Mouse (Mus musculus) limb, embryonic 15.5 days (tissue): ENCODE measurements around the gene Plek2. TPM values are rescaled to one million over a fixed set of nuclear protein-coding genes. Genes with fewer than 3 reads are reported as not detected.
A peak's percentile ranks its signal among the peaks of the same experiment; 100 is the strongest.

ENCODE experiments used
- ATAC-seq: fragments of 200-750 bp; cut with Nextera tagmentation; 2 replicates; pipeline ENCODE4 v1.8.0; 2017; ENCODE audit warnings: low read depth, moderate TSS enrichment; ENCODE audit not compliant: insufficient number of reproducible peaks, low FRiP score, low TSS enrichment
- H3K27ac ChIP-seq: fragments of 300-500 bp; sonication (generic); 2 replicates; pipeline ENCODE4 v1.5.1; 2015; ENCODE audit warnings: moderate library complexity, mild to moderate bottlenecking, inconsistent platforms
- H3K27me3 ChIP-seq: fragments of 300-500 bp; sonication (generic); 2 replicates; pipeline ENCODE4 v1.6.1; 2015; ENCODE audit warnings: inconsistent platforms
- H3K36me3 ChIP-seq: fragments of 300-500 bp; sonication (generic); 2 replicates; pipeline ENCODE4 v1.6.1; 2015; ENCODE audit warnings: inconsistent platforms
- H3K4me1 ChIP-seq: fragments of 300-500 bp; sonication (generic); 2 replicates; pipeline ENCODE4 v1.6.1; 2015; ENCODE audit warnings: inconsistent platforms
- H3K4me2 ChIP-seq: fragments of 300-500 bp; sonication (generic); 2 replicates; pipeline ENCODE4 v1.6.1; 2015; ENCODE audit warnings: mild to moderate bottlenecking, inconsistent platforms
- H3K4me3 ChIP-seq: fragments of 300-500 bp; sonication (generic); 2 replicates; pipeline ENCODE4 v1.5.1; 2015; ENCODE audit warnings: mild to moderate bottlenecking, inconsistent platforms
- H3K9ac ChIP-seq: fragments of 300-500 bp; sonication (generic); 2 replicates; pipeline ENCODE4 v1.6.1; 2015; ENCODE audit warnings: inconsistent platforms
- H3K9me3 ChIP-seq: fragments of 300-500 bp; sonication (generic); 2 replicates; pipeline ENCODE4 v1.6.1; 2016; ENCODE audit warnings: inconsistent platforms
- WGBS: fragments of 180-500 bp; shearing (Covaris S2); methylation state at CpG from one replicate; pipeline ENCODE4 v1.1.7; 2015; 5-methylcytosine and 5-hydroxymethylcytosine counted together
- polyA plus RNA-seq: library from polyadenylated mRNA; unstranded; fragments of >200 nt; fragmentation: Nextera tagmentation; extraction: Ambion mirVana; gene quantifications from 2 replicates; pipeline ENCODE4 v1.2.1, GENCODE M21; 2015

Plek2 gene
- polyA plus RNA-seq, 1 experiment from 2014 or later: 8.7 TPM

GRCm38 (mm10) chr12:78908081-78908605 is 1.4 kb upstream of the Plek2 start:
- no peak for ATAC-seq
- H3K27ac ChIP-seq: no peak overlapping the region
- H3K36me3 ChIP-seq: no peaks in the 10 kb centered on the region
- peaks cover 38% of the 10 kb centered on the region for H3K27me3 ChIP-seq
- WGBS: 83% methylated on average over 6 of the region's 6 CpGs
- H3K9ac ChIP-seq: no peak overlapping the region
- no peak overlapping the region for H3K4me2 ChIP-seq
- H3K9me3 ChIP-seq: no peaks in the 10 kb centered on the region
- no peak overlapping the region for H3K4me3 ChIP-seq
- H3K4me1 ChIP-seq: peaks cover 21% of the 10 kb centered on the region

- no peak overlapping the region for H3K9ac ChIP-seq
- no peaks in the 10 kb centered on the region for H3K36me3 ChIP-seq
- ATAC-seq: no peak
- H3K27me3 ChIP-seq: peaks cover 16% of the 10 kb centered on the region
- H3K4me1 ChIP-seq: peaks cover 5% of the 10 kb centered on the region
- H3K9me3 ChIP-seq: no peaks in the 10 kb centered on the region
- H3K27ac ChIP-seq: no peak overlapping the region
- H3K4me3 ChIP-seq: no peak overlapping the region
- no peak overlapping the region for H3K4me2 ChIP-seq
- 63% methylated on average over 6 of the region's 7 CpGs for WGBS
Measured at GRCm38 (mm10) chr12:78904499-78904898, 2.3 kb downstream of the Plek2 start.

DNA sequence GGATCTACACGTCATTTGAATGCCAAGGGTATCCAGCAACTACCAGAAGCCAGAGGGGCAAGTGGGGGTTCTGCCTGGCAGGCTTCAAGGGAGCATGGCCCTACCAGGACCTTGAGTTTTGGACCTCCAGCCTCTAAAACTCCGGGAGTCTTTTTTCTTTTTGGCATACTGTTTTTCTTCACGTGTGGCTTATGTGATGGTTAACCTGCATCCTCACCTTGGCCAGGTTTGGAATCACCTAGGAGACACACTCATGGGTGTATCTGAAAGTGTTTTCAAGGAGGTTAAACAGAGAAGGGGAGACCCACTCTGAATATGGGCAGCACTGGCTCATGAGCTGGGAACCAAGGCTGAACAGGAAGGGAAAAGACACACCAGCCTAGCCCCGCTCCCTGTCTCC is 3.5 kb downstream of the Plek2 start:
- 85% methylated on average over 4 of the region's 4 CpGs for WGBS
- Histone ChIP-seq H3K4me3 (no peak overlapping the region), H3K27me3 (peaks cover 8% of the 10 kb centered on the region; the same call in 1 of the 2 replicates), H3K9me3 (no peaks in the 10 kb centered on the region), H3K4me1 (peaks cover 5% of the 10 kb centered on the region), H3K27ac (no peak overlapping the region), H3K36me3 (no peaks in the 10 kb centered on the region), H3K4me2 (no peak overlapping the region), H3K9ac (no peak overlapping the region)
- no peak for ATAC-seq

DNA sequence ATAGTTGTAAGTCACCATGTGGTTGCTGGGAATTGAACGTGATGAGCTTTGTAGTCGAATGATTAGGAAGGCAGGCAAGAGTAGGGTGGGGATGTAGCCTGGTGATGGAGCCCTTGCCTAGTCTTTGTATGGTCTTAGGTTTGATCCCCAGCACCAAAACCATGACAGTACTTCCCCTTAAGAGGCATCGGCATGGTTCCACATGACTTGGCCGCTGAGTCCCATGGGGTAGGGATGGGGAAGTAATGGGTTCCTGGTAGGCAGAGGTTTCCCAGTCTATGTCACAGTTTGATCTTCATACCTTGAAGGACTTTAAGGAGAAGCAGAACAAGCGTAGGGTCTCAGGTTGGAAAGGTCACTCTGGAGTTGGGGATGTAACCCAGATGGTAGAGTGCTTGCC is 5.3 kb downstream of the Plek2 start:
- Histone ChIP-seq H3K9me3 (no peaks in the 10 kb centered on the region), H3K27ac (no peak overlapping the region), H3K4me3 (no peak overlapping the region), H3K4me2 (no peak overlapping the region), H3K4me1 (no peaks in the 10 kb centered on the region; the same call in 1 of the 2 replicates), H3K27me3 (no peaks in the 10 kb centered on the region), H3K9ac (no peak overlapping the region), H3K36me3 (no peaks in the 10 kb centered on the region)
- ATAC-seq: no peak
- WGBS: 90% methylated on average over 5 of the region's 5 CpGs

- H3K4me3 ChIP-seq: no peak overlapping the region
- WGBS: 88% methylated on average over 1 of the region's 1 CpGs
- H3K27me3 ChIP-seq: no peaks in the 10 kb centered on the region
- H3K4me2 ChIP-seq: no peak overlapping the region
- no peaks in the 10 kb centered on the region for H3K36me3 ChIP-seq
- no peaks in the 10 kb centered on the region for H3K4me1 ChIP-seq
- ATAC-seq: no peak
- no peak overlapping the region for H3K9ac ChIP-seq
- no peak overlapping the region for H3K27ac ChIP-seq
- no peaks in the 10 kb centered on the region for H3K9me3 ChIP-seq
Measured at GRCm38 (mm10) chr12:78897861-78898260, 8.9 kb downstream of the Plek2 start.

- Histone ChIP-seq H3K4me2 (no peak overlapping the region), H3K4me1 (no peaks in the 10 kb centered on the region), H3K27me3 (no peaks in the 10 kb centered on the region), H3K27ac (no peak overlapping the region), H3K9me3 (no peaks in the 10 kb centered on the region), H3K9ac (no peak overlapping the region), H3K4me3 (no peak overlapping the region), H3K36me3 (peaks cover 6% of the 10 kb centered on the region)
- WGBS: 82% methylated on average over 2 of the region's 2 CpGs
- ATAC-seq: no peak
Measured at GRCm38 (mm10) chr12:78891149-78891548, 15.6 kb downstream of the Plek2 start.

DNA sequence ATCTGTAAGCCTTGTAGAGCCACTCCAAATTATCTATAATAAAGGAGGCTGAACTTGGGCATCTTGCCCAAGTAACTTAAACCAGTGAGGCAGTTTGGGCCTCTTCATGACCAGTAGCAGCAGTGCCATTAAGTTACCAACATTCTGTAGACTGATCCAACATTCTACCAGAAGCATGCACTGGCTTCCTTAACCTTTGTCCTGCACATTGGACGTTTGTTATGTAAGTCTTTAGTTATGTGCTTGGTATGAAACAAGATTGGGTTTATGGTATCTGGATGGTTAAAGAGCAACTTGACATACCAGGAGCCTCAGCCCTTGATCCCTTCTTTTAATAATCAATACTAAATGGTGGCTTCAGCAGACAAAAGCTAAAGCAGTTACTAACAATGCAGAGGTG is 16.7 kb downstream of the Plek2 start:
- Histone ChIP-seq H3K36me3 (peaks cover 15% of the 10 kb centered on the region), H3K9me3 (no peaks in the 10 kb centered on the region), H3K4me1 (no peaks in the 10 kb centered on the region), H3K9ac (no peak overlapping the region), H3K27me3 (no peaks in the 10 kb centered on the region), H3K4me3 (no peak overlapping the region), H3K27ac (no peak overlapping the region), H3K4me2 (no peak overlapping the region)
- WGBS: 68% methylated on average over 1 of the region's 1 CpGs
- no peak for ATAC-seq

- WGBS: 96% methylated on average over 3 of the region's 3 CpGs
- H3K4me3 ChIP-seq: no peak overlapping the region
Measured at GRCm38 (mm10) chr12:78874581-78874980, 32.2 kb downstream of the Plek2 start.

DNA sequence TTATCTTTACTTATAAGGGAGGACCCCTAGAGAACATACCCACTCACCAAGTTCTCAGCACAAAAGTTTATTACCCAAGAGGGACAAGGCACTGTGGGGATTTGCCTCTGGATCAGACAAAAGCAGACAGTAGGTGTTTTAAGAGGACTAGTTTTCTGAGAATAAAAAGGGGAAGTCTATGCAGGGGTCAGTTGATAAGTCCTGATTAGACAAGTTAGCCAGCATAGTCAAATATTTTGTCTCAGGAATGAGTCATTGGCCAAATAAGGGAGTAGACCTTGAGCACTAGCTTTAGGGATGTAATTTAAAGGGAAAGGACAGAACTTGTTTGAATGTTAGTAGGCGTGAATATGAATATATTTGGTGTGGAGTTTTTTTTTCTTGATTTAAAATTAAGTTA is 38.6 kb downstream of the Plek2 start:
- no peak overlapping the region for H3K9ac ChIP-seq
- no peak overlapping the region for H3K27ac ChIP-seq
- H3K36me3 ChIP-seq: peaks cover 29% of the 10 kb centered on the region; the same call in 1 of the 2 replicates
- H3K27me3 ChIP-seq: no peaks in the 10 kb centered on the region
- H3K9me3 ChIP-seq: no peaks in the 10 kb centered on the region
- WGBS: 87% methylated on average over 1 of the region's 1 CpGs
- no peak for ATAC-seq
- no peak overlapping the region for H3K4me2 ChIP-seq
- no peak overlapping the region for H3K4me3 ChIP-seq
- H3K4me1 ChIP-seq: peaks cover 2% of the 10 kb centered on the region; the same call in 1 of the 2 replicates

More at GRCm38 (mm10) chr12:78874581-78874980, 32.2 kb downstream of the Plek2 start:
- H3K9me3 ChIP-seq: no peaks in the 10 kb centered on the region
- H3K4me2 ChIP-seq: no peak overlapping the region
- no peaks in the 10 kb centered on the region for H3K4me1 ChIP-seq
- H3K36me3 ChIP-seq: peaks cover 47% of the 10 kb centered on the region
- no peak overlapping the region for H3K27ac ChIP-seq
- no peaks in the 10 kb centered on the region for H3K27me3 ChIP-seq
- ATAC-seq: no peak
- H3K9ac ChIP-seq: no peak overlapping the region

DNA sequence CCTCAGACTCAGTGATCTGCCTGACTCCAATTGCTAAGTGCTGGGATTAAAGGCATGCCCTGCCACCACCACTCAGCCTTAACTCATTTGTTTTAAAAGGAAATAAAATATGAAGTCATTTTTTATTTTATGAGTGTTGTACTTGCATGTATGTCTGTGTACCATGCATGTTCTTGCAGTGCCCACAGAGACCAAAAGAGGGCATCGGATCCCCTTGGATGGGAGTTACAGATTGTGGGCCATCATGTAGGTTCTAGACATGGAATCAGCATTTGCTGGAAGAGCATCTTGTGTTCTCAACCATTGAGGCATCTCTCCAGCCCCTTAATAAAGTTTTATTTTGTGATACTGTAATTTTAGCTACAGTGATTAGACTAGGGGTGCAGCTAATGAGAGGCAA is 41.3 kb downstream of the Plek2 start:
- no peaks in the 10 kb centered on the region for H3K9me3 ChIP-seq
- no peak for ATAC-seq
- H3K27ac ChIP-seq: no peak overlapping the region
- 97% methylated on average over 1 of the region's 1 CpGs for WGBS
- no peak overlapping the region for H3K9ac ChIP-seq
- H3K4me1 ChIP-seq: peaks cover 10% of the 10 kb centered on the region
- H3K27me3 ChIP-seq: no peaks in the 10 kb centered on the region
- H3K4me3 ChIP-seq: no peak overlapping the region
- peaks cover 23% of the 10 kb centered on the region; the same call in 1 of the 2 replicates for H3K36me3 ChIP-seq
- no peak overlapping the region for H3K4me2 ChIP-seq

DNA sequence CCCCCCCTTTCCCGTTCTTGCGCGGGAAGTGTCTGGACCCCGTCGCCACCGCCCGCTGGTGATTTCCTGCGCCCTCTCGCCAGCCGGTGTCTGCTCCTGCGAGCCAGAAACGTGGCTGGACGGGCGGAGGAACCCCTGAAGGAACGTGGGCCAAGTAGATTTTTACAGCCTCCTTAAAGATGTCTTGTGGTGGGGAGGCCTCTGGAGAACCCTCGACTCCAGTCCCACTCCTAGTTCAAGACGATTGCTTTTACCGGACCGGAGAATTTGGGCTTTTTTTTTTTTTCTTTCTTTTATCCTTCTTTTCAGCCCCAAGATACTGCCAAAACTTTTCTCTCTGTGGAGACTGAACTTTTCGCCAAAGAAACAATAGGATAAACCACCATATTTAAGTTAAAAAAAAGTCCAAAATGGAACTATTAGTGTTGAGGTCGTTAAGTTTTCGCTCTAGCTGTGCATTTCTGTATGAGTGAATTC is 44.5 kb downstream of the Plek2 start:
- Histone ChIP-seq H3K36me3 (peaks cover 7% of the 10 kb centered on the region; the same call in 1 of the 2 replicates), H3K27me3 (no peaks in the 10 kb centered on the region), H3K9me3 (no peaks in the 10 kb centered on the region), H3K27ac (peak overlapping the region; percentile 93), H3K4me3 (peak overlapping the region; percentile 82), H3K9ac (peak overlapping the region; percentile 80), H3K4me1 (peaks cover 21% of the 10 kb centered on the region), H3K4me2 (peak overlapping the region; percentile 45)
- under 1% methylated on average over 22 of the region's 22 CpGs for WGBS
- ATAC-seq: peak; percentile 27

DNA sequence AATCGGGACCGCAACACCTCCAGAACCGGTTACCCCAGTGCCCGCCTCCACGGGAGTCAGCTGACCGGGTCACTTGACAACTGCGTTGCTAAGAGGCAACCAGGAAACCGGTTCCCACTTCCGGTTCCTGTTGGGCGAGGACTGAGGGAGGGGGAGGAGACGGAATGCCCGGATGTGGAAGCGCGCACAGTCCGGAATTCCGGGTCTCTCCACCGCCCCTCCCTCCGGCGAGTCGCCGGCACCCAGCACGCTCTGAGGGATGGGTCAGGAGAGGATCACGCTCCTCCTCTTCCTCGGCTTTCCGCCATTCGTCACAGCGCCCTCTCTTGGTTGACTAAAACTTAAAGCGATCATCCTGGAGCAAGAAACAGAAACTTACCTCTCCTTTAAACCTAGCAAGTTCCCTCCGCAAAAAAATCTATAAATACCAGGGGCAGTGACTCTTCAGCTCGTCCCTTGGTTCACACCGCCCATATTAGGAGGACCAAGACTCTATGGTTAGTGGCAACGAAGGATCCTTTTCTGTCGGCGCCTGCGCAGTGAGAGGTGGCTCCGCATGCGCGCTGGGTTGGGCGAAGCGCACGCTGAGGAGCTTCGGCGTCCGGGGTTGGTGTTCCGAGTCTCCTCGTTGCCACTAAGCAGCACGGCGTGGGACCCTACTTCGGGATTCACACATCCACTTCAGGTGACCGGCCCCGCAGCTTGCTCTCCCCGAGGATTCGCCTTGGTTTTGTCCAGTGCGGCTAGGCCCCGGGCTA is 45.1 kb downstream of the Plek2 start, which contains the start of the genes Atp6v1d and Eif2s1:
Atp6v1d (minus strand) TSS at position 143 of the 758 bp plus-strand sequence.
Eif2s1 (plus strand) TSS at position 324 of the 758 bp plus-strand sequence.
- Histone ChIP-seq H3K27ac (peak within 1 kb of the TSS; percentile 93), H3K9me3 (no peaks in the 10 kb centered on the region), H3K27me3 (no peaks in the 10 kb centered on the region), H3K4me2 (peak within 1 kb of the TSS; percentile 59), H3K9ac (peak within 1 kb of the TSS; percentile 80), H3K4me1 (peaks cover 21% of the 10 kb centered on the region), H3K36me3 (0 out of 2 replicates have a peak, but pooled peaks cover 3% of the 10 kb centered on the region), H3K4me3 (peak within 1 kb of the TSS; percentile 82)
- WGBS: under 1% methylated on average over 55 of the region's 55 CpGs
- peak; percentile 100 for ATAC-seq
